Mouse (Mus musculus): ENCODE data around the gene Cbx7. TPM values are rescaled to one million over a fixed set of nuclear protein-coding genes. Genes with fewer than 3 reads are reported as not detected.

Gene Cbx7
- polyA plus RNA-seq, 1 experiment from 2014 or later, result 4.8 TPM

- H3K9ac ChIP-seq (ENCODE audit: low read depth, low read length), result no peak overlapping the region
- no peaks in the 10 kb centered on the region for H3K27me3 ChIP-seq (ENCODE audit: control insufficient read depth, insufficient read depth, low read depth, low read length)
- H3K9me3 ChIP-seq (replicated peaks; ENCODE audit: control insufficient read depth, low read length, poor library complexity, severe bottlenecking), result no peaks in the 10 kb centered on the region
- H3K27ac ChIP-seq (ENCODE audit: low read length), result no peak overlapping the region
- WGBS, result 60% methylated on average over 9 of the region's 9 CpGs
- no peaks in the 10 kb centered on the region for H3K36me3 ChIP-seq (ENCODE audit: control insufficient read depth, insufficient read depth, low read length)
- no peak overlapping the region for H3K4me3 ChIP-seq (ENCODE audit: low read depth, low read length)
- no peak for ATAC-seq
- no peak overlapping the region for H3K4me2 ChIP-seq (ENCODE audit: low read length)
- no peaks in the 10 kb centered on the region for H3K4me1 ChIP-seq (ENCODE audit: control insufficient read depth, insufficient read depth, low read length)
Measured at GRCm38 (mm10) chr15:79961366-79961921, 9.5 kb downstream of the Cbx7 start.

GRCm38 (mm10) chr15:79958418-79958817 lies 12.5 kb downstream of the Cbx7 start:
- H3K27me3 ChIP-seq (ENCODE audit: control insufficient read depth, insufficient read depth, low read depth, low read length), result no peaks in the 10 kb centered on the region
- ATAC-seq, result no peak
- H3K4me2 ChIP-seq (ENCODE audit: low read length), result no peak overlapping the region
- no peak overlapping the region for H3K9ac ChIP-seq (ENCODE audit: low read depth, low read length)
- H3K4me1 ChIP-seq (ENCODE audit: control insufficient read depth, insufficient read depth, low read length), result no peaks in the 10 kb centered on the region
- no peak overlapping the region for H3K27ac ChIP-seq (ENCODE audit: low read length)
- H3K4me3 ChIP-seq (ENCODE audit: low read depth, low read length), result no peak overlapping the region
- no peaks in the 10 kb centered on the region for H3K9me3 ChIP-seq (replicated peaks; ENCODE audit: control insufficient read depth, low read length, poor library complexity, severe bottlenecking)
- no peaks in the 10 kb centered on the region for H3K36me3 ChIP-seq (ENCODE audit: control insufficient read depth, insufficient read depth, low read length)
- 47% methylated on average over 3 of the region's 3 CpGs for WGBS

- no peak overlapping the region for H3K4me3 ChIP-seq (ENCODE audit: low read depth, low read length)
- no peaks in the 10 kb centered on the region for H3K9me3 ChIP-seq (replicated peaks; ENCODE audit: control insufficient read depth, low read length, poor library complexity, severe bottlenecking)
- no peak overlapping the region for H3K27ac ChIP-seq (ENCODE audit: low read length)
- H3K4me2 ChIP-seq (ENCODE audit: low read length), result no peak overlapping the region
- WGBS, result 88% methylated on average over 8 of the region's 8 CpGs
- H3K9ac ChIP-seq (ENCODE audit: low read depth, low read length), result no peak overlapping the region
- H3K4me1 ChIP-seq (ENCODE audit: control insufficient read depth, insufficient read depth, low read length), result no peaks in the 10 kb centered on the region
- ATAC-seq, result no peak
- no peaks in the 10 kb centered on the region for H3K27me3 ChIP-seq (ENCODE audit: control insufficient read depth, insufficient read depth, low read depth, low read length)
- H3K36me3 ChIP-seq (ENCODE audit: control insufficient read depth, insufficient read depth, low read length), result no peaks in the 10 kb centered on the region
Measured at GRCm38 (mm10) chr15:79956559-79956958, 14.4 kb downstream of the Cbx7 start.

GRCm38 (mm10) chr15:79953470-79953869 lies 17.4 kb downstream of the Cbx7 start:
- WGBS, result 65% methylated on average over 7 of the region's 7 CpGs
- Histone ChIP-seq H3K4me2 (ENCODE audit: low read length) (no peak overlapping the region), H3K27ac (ENCODE audit: low read length) (no peak overlapping the region), H3K4me3 (ENCODE audit: low read depth, low read length) (no peak overlapping the region), H3K4me1 (ENCODE audit: control insufficient read depth, insufficient read depth, low read length) (peaks cover 20% of the 10 kb centered on the region), H3K9me3 (replicated peaks; ENCODE audit: control insufficient read depth, low read length, poor library complexity, severe bottlenecking) (no peaks in the 10 kb centered on the region), H3K27me3 (ENCODE audit: control insufficient read depth, insufficient read depth, low read depth, low read length) (no peaks in the 10 kb centered on the region), H3K36me3 (ENCODE audit: control insufficient read depth, insufficient read depth, low read length) (no peaks in the 10 kb centered on the region), H3K9ac (ENCODE audit: low read depth, low read length) (no peak overlapping the region)
- ATAC-seq, result no peak

- Histone ChIP-seq H3K27me3 (ENCODE audit: control insufficient read depth, insufficient read depth, low read depth, low read length) (no peaks in the 10 kb centered on the region), H3K36me3 (ENCODE audit: control insufficient read depth, insufficient read depth, low read length) (no peaks in the 10 kb centered on the region), H3K9ac (ENCODE audit: low read depth, low read length) (no peak overlapping the region), H3K9me3 (replicated peaks; ENCODE audit: control insufficient read depth, low read length, poor library complexity, severe bottlenecking) (no peaks in the 10 kb centered on the region), H3K4me2 (ENCODE audit: low read length) (no peak overlapping the region), H3K4me1 (ENCODE audit: control insufficient read depth, insufficient read depth, low read length) (peaks cover 20% of the 10 kb centered on the region), H3K4me3 (ENCODE audit: low read depth, low read length) (no peak overlapping the region), H3K27ac (ENCODE audit: low read length) (no peak overlapping the region)
- 48% methylated on average over 11 of the region's 11 CpGs for WGBS
- no peak for ATAC-seq
Measured at GRCm38 (mm10) chr15:79952504-79953231, 18.3 kb downstream of the Cbx7 start.

- peaks cover 20% of the 10 kb centered on the region for H3K4me1 ChIP-seq (ENCODE audit: control insufficient read depth, insufficient read depth, low read length)
- no peaks in the 10 kb centered on the region for H3K27me3 ChIP-seq (ENCODE audit: control insufficient read depth, insufficient read depth, low read depth, low read length)
- 51% methylated on average over 14 of the region's 14 CpGs for WGBS
- H3K27ac ChIP-seq (ENCODE audit: low read length), result no peak overlapping the region
- no peak for ATAC-seq
- no peak overlapping the region for H3K4me2 ChIP-seq (ENCODE audit: low read length)
- no peak overlapping the region for H3K9ac ChIP-seq (ENCODE audit: low read depth, low read length)
- no peaks in the 10 kb centered on the region for H3K9me3 ChIP-seq (replicated peaks; ENCODE audit: control insufficient read depth, low read length, poor library complexity, severe bottlenecking)
- no peaks in the 10 kb centered on the region for H3K36me3 ChIP-seq (ENCODE audit: control insufficient read depth, insufficient read depth, low read length)
- no peak overlapping the region for H3K4me3 ChIP-seq (ENCODE audit: low read depth, low read length)
Measured at GRCm38 (mm10) chr15:79951730-79952503, 19.0 kb downstream of the Cbx7 start.

- Histone ChIP-seq H3K9me3 (replicated peaks; ENCODE audit: control insufficient read depth, low read length, poor library complexity, severe bottlenecking) (no peaks in the 10 kb centered on the region), H3K36me3 (ENCODE audit: control insufficient read depth, insufficient read depth, low read length) (no peaks in the 10 kb centered on the region), H3K4me2 (ENCODE audit: low read length) (peak overlapping the region; percentile 82), H3K4me1 (ENCODE audit: control insufficient read depth, insufficient read depth, low read length) (peaks cover 20% of the 10 kb centered on the region), H3K9ac (ENCODE audit: low read depth, low read length) (peak overlapping the region; percentile 68; the same call in 1 of the 2 replicates), H3K4me3 (ENCODE audit: low read depth, low read length) (no peak overlapping the region; the same call in 1 of the 2 replicates), H3K27ac (ENCODE audit: low read length) (peak overlapping the region; percentile 74; the same call in 1 of the 2 replicates), H3K27me3 (ENCODE audit: control insufficient read depth, insufficient read depth, low read depth, low read length) (no peaks in the 10 kb centered on the region)
- no peak for ATAC-seq
- WGBS, result 65% methylated on average over 6 of the region's 6 CpGs
Measured at GRCm38 (mm10) chr15:79951226-79951625, 19.7 kb downstream of the Cbx7 start.

GRCm38 (mm10) chr15:79950250-79951025 lies 20.5 kb downstream of the Cbx7 start:
- peak overlapping the region; percentile 74 for H3K27ac ChIP-seq (ENCODE audit: low read length)
- peak; percentile 78 for ATAC-seq
- peak overlapping the region; percentile 40 for H3K4me3 ChIP-seq (ENCODE audit: low read depth, low read length)
- no peaks in the 10 kb centered on the region for H3K36me3 ChIP-seq (ENCODE audit: control insufficient read depth, insufficient read depth, low read length)
- H3K4me2 ChIP-seq (ENCODE audit: low read length), result peak overlapping the region; percentile 82
- no peaks in the 10 kb centered on the region for H3K27me3 ChIP-seq (ENCODE audit: control insufficient read depth, insufficient read depth, low read depth, low read length)
- whole genome bisulfite sequencing, result 2% methylated on average over 24 of the region's 24 CpGs
- peak overlapping the region; percentile 68 for H3K9ac ChIP-seq (ENCODE audit: low read depth, low read length)
- peaks cover 20% of the 10 kb centered on the region for H3K4me1 ChIP-seq (ENCODE audit: control insufficient read depth, insufficient read depth, low read length)
- no peaks in the 10 kb centered on the region for H3K9me3 ChIP-seq (replicated peaks; ENCODE audit: control insufficient read depth, low read length, poor library complexity, severe bottlenecking)

Data from midbrain, embryonic 16.5 days (tissue).